Mouse (Mus musculus): Measurements from ENCODE around the gene Gcn1l1. TPM values are rescaled to one million over a fixed set of nuclear protein-coding genes. Genes with fewer than 3 reads are reported as not detected.

The Gcn1l1 gene
- polyA plus RNA-seq, 1 experiment from 2014 or later = 56.9 TPM

DNA sequence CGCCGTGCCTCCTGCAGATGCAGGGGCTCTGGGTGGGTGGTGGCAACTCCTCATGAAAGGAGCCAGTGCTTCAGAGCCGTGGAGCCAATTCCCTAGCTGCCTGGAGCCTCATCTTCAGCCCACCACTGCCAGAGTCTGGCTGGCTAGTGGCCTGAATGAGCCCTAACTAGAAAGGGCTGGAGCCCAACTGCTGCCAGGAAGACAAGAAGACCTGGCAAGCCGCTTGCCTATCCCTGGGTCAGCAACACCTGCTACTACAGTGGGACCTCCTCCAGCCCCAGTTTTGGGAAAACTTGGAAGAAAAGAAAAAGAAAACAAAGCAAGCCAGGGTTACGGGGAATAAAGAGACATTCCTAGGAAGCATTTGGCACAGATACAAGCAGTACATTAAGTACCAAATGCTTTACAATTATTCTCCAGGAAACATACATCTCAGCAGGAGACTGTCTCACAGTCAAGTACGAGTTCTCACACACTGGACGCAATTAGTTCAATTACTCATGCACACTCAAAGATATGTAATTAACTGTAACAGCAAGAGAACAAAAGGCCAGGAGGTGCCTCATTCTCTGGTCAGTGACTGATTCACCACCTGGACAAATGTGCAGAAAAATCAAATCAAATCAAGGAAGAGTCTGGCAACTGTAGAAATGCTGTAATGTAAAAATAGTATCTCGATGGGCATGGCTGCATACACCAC is 101.5 kb downstream of the Gcn1l1 start:
- no peak overlapping the region for H3K4me3 ChIP-seq
- DNase-seq (ENCODE audit: low spot score) = no peak
- H3K27me3 ChIP-seq (ENCODE audit: insufficient read depth, poor library complexity, severe bottlenecking) = no peaks in the 10 kb centered on the region
- H3K9me3 ChIP-seq = no peaks in the 10 kb centered on the region
- no peaks in the 10 kb centered on the region for H3K36me3 ChIP-seq
- H3K4me1 ChIP-seq (replicated peaks) = peaks cover 23% of the 10 kb centered on the region; the same call in 1 of the 2 replicates
- H3K27ac ChIP-seq = no peak overlapping the region
- 83% methylated on average over 8 of the region's 8 CpGs for WGBS

GRCm38 (mm10) chr5:115667210-115667609 is 102.2 kb downstream of the Gcn1l1 start:
- Histone ChIP-seq H3K27me3 (ENCODE audit: insufficient read depth, poor library complexity, severe bottlenecking) (no peaks in the 10 kb centered on the region), H3K4me1 (replicated peaks) (peaks cover 28% of the 10 kb centered on the region; the same call in 1 of the 2 replicates), H3K36me3 (no peaks in the 10 kb centered on the region), H3K4me3 (no peak overlapping the region), H3K9me3 (no peaks in the 10 kb centered on the region), H3K27ac (no peak overlapping the region)
- DNase-seq (ENCODE audit: low spot score) = no peak
- 83% methylated on average over 8 of the region's 8 CpGs for WGBS

- Histone ChIP-seq H3K27ac (no peak overlapping the region), H3K4me3 (no peak overlapping the region), H3K27me3 (ENCODE audit: insufficient read depth, poor library complexity, severe bottlenecking) (no peaks in the 10 kb centered on the region), H3K4me1 (replicated peaks) (peaks cover 32% of the 10 kb centered on the region; the same call in 1 of the 2 replicates), H3K9me3 (no peaks in the 10 kb centered on the region), H3K36me3 (no peaks in the 10 kb centered on the region)
- 13% methylated on average over 7 of the region's 7 CpGs for WGBS
- no peak for DNase-seq (ENCODE audit: low spot score)
Observed at GRCm38 (mm10) chr5:115667894-115668293, 102.8 kb downstream of the Gcn1l1 start.

DNA sequence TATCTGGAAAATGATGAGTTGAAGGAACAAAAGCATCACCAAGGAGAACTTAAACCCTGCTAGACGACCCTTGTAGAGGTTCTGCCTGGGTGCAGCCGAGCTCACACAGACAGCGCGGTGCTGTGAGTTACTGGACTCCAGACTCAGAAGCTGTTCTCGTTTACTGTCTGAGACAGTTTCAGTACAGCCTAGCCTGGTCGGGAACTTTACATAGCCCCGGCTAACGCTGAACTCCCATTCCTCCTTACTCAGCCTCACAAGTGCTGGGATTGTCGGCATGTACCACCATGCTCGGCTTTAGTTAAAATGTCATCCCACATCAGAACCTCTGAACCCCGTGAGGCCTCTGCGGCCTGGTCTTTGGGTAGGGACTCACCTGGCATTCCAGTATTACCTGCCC is 103.9 kb downstream of the Gcn1l1 start:
- no peak overlapping the region for H3K27ac ChIP-seq
- WGBS = 81% methylated on average over 12 of the region's 12 CpGs
- H3K27me3 ChIP-seq (ENCODE audit: insufficient read depth, poor library complexity, severe bottlenecking) = no peaks in the 10 kb centered on the region
- no peaks in the 10 kb centered on the region for H3K9me3 ChIP-seq
- peaks cover 32% of the 10 kb centered on the region; the same call in 1 of the 2 replicates for H3K4me1 ChIP-seq (replicated peaks)
- no peak for DNase-seq (ENCODE audit: low spot score)
- no peak overlapping the region for H3K4me3 ChIP-seq
- H3K36me3 ChIP-seq = no peaks in the 10 kb centered on the region

- H3K36me3 ChIP-seq = no peaks in the 10 kb centered on the region
- WGBS = 91% methylated on average over 11 of the region's 11 CpGs
- H3K4me1 ChIP-seq (replicated peaks) = peaks cover 32% of the 10 kb centered on the region; the same call in 1 of the 2 replicates
- H3K4me3 ChIP-seq = no peak overlapping the region
- no peaks in the 10 kb centered on the region for H3K27me3 ChIP-seq (ENCODE audit: insufficient read depth, poor library complexity, severe bottlenecking)
- no peak for DNase-seq (ENCODE audit: low spot score)
- H3K27ac ChIP-seq = peak overlapping the region; percentile 41; the same call in 1 of the 2 replicates
- H3K9me3 ChIP-seq = no peaks in the 10 kb centered on the region
Observed at GRCm38 (mm10) chr5:115669974-115670373, 104.9 kb downstream of the Gcn1l1 start.

GRCm38 (mm10) chr5:115670406-115670805 is 105.4 kb downstream of the Gcn1l1 start:
- no peak for DNase-seq (ENCODE audit: low spot score)
- H3K4me1 ChIP-seq (replicated peaks) = peaks cover 32% of the 10 kb centered on the region; the same call in 1 of the 2 replicates
- no peaks in the 10 kb centered on the region for H3K27me3 ChIP-seq (ENCODE audit: insufficient read depth, poor library complexity, severe bottlenecking)
- 79% methylated on average over 2 of the region's 2 CpGs for WGBS
- H3K4me3 ChIP-seq = no peak overlapping the region
- H3K27ac ChIP-seq = peak overlapping the region; percentile 41; the same call in 1 of the 2 replicates
- H3K36me3 ChIP-seq = no peaks in the 10 kb centered on the region
- H3K9me3 ChIP-seq = no peaks in the 10 kb centered on the region

DNA sequence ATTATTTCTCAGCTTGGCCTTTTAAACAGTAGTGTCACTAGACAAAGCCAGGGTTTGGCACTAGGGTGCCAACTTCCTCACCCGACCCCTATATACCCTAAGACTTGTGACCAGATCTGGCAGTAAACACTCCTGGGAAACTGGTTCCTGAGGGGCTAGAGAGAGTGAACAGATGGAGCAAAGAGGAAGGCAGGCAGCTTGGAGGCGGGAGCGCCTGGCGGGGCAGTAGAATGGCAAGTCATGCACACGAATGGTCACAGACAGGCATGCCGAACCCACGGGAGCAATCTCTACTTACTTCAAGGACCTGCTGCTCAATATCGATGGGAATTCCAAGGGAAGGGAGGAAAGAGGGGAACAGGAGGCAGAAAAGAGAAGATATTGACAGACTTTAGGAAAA is 106.8 kb downstream of the Gcn1l1 start:
- no peak for DNase-seq (ENCODE audit: low spot score)
- 77% methylated on average over 8 of the region's 8 CpGs for WGBS

More for the DNA sequence above, 106.8 kb downstream of the Gcn1l1 start:
- H3K4me1 ChIP-seq (replicated peaks) = peaks cover 29% of the 10 kb centered on the region; the same call in 1 of the 2 replicates
- no peak overlapping the region for H3K4me3 ChIP-seq
- no peaks in the 10 kb centered on the region for H3K27me3 ChIP-seq (ENCODE audit: insufficient read depth, poor library complexity, severe bottlenecking)
- peak overlapping the region; percentile 77; the same call in 1 of the 2 replicates for H3K27ac ChIP-seq
- no peaks in the 10 kb centered on the region for H3K36me3 ChIP-seq
- no peaks in the 10 kb centered on the region for H3K9me3 ChIP-seq

Other genes starting within 250 kb of the Gcn1l1 start
- gene Srsf9, start 238.1 kb upstream of the Gcn1l1 start, polyA plus RNA-seq (2016; fragmentation: Nextera tagmentation; extraction: Ambion mirVana) = 383 and 387 TPM in 2 replicates
- gene Gatc, start 224.1 kb upstream of the Gcn1l1 start, polyA plus RNA-seq (2016; fragmentation: Nextera tagmentation; extraction: Ambion mirVana) = 35.6 and 41.2 TPM in 2 replicates
- 56.3 and 57.2 TPM in 2 replicates for gene Triap1, start 224.0 kb upstream of the Gcn1l1 start, polyA plus RNA-seq (2016; fragmentation: Nextera tagmentation; extraction: Ambion mirVana)
- gene Cox6a1, start 216.3 kb upstream of the Gcn1l1 start, polyA plus RNA-seq (2016; fragmentation: Nextera tagmentation; extraction: Ambion mirVana) = 875 and 1,016 TPM in 2 replicates
- 167 and 222 TPM in 2 replicates for gene Msi1, start 135.7 kb upstream of the Gcn1l1 start, polyA plus RNA-seq (2016; fragmentation: Nextera tagmentation; extraction: Ambion mirVana)
- gene Pla2g1b, start 99.0 kb upstream of the Gcn1l1 start, polyA plus RNA-seq (2016; fragmentation: Nextera tagmentation; extraction: Ambion mirVana) = 0.51 TPM in 1 of 2 replicates, not detected in the other
- 17.2 and 17.3 TPM in 2 replicates for gene Sirt4, start 80.5 kb upstream of the Gcn1l1 start, polyA plus RNA-seq (2016; fragmentation: Nextera tagmentation; extraction: Ambion mirVana)
- 32.6 and 42.6 TPM in 2 replicates for gene Pxn, start 58.6 kb upstream of the Gcn1l1 start, polyA plus RNA-seq (2016; fragmentation: Nextera tagmentation; extraction: Ambion mirVana)
- 1,124 and 1,374 TPM in 2 replicates for gene Rplp0, start 5.8 kb upstream of the Gcn1l1 start, polyA plus RNA-seq (2016; fragmentation: Nextera tagmentation; extraction: Ambion mirVana)
- gene Rab35, start 66.7 kb downstream of the Gcn1l1 start, polyA plus RNA-seq (2016; fragmentation: Nextera tagmentation; extraction: Ambion mirVana) = 13.3 and 15.7 TPM in 2 replicates
- gene Bicdl1, start 166.4 kb downstream of the Gcn1l1 start, polyA plus RNA-seq (2016; fragmentation: Nextera tagmentation; extraction: Ambion mirVana) = 12.2 and 14.1 TPM in 2 replicates

Data from hindbrain, embryonic 10.5 days (tissue).